Mouse (Mus musculus): ENCODE measurements around the gene Ptprr.

DNA sequence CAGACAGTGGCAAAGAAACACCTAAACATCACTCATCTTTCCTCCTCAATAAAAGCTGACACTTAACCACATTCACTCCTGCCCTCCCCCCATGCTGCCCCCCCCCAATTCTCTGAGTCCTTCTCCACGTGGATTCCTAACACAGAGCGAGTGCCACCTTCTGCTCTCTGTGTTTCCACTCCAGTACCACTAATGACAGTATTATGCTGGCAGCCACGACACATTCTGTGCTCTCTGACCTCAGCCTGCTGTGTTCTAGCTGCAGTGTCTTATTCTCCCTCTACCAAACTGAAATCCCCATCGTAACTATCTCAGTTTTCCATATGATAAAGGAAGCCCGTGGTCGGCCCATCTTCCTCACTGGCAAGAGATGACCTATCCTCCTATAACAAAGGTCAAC is 33.7 kb upstream of the Ptprr start:
- TF ChIP-seq CTCF (IDR thresholded peaks at IDR 0.05; ENCODE audit: low read depth) = no peak
- no peak for TF ChIP-seq EP300 (optimal IDR thresholded peaks at IDR 0.05)
